Mouse (Mus musculus) splenic B cell, adult 2 months (primary cell): ENCODE measurements around the gene Xrcc5.

ENCODE experiments used
- DNase-seq: peaks from one replicate; pipeline ENCODE4 v3.0.0-alpha.2; 2011; ENCODE audit warnings: low read depth, low spot score
- H3K27me3 ChIP-seq: 2 replicates; pipeline ENCODE4 v1.6.1; 2012; ENCODE audit warnings: mild to moderate bottlenecking, low read length, moderate library complexity, mixed read lengths; ENCODE audit not compliant: control insufficient read depth, poor library complexity, insufficient read depth, severe bottlenecking
- H3K36me3 ChIP-seq: 2 replicates; pipeline ENCODE4 v1.6.1; 2012; ENCODE audit warnings: mild to moderate bottlenecking, low read length, moderate library complexity, mixed read lengths; ENCODE audit not compliant: control insufficient read depth, poor library complexity, insufficient read depth, severe bottlenecking

Gene Xrcc5

GRCm38 (mm10) chr1:72306241-72306640, 980 bp upstream of the Xrcc5 start:
- no peaks in the 10 kb centered on the region for H3K27me3 ChIP-seq
- DNase-seq: no peak
- H3K36me3 ChIP-seq: no peaks in the 10 kb centered on the region; the same call in 1 of the 2 replicates

- peak; percentile 72 for DNase-seq
- Histone ChIP-seq H3K27me3 (no peaks in the 10 kb centered on the region), H3K36me3 (no peaks in the 10 kb centered on the region; the same call in 1 of the 2 replicates)
Measured at GRCm38 (mm10) chr1:72306679-72307181, 491 bp upstream of the Xrcc5 start.

GRCm38 (mm10) chr1:72308919-72309318, 1.7 kb downstream of the Xrcc5 start:
- no peaks in the 10 kb centered on the region for H3K27me3 ChIP-seq
- H3K36me3 ChIP-seq: peaks cover 3% of the 10 kb centered on the region; the same call in 1 of the 2 replicates
- DNase-seq: no peak

- no peaks in the 10 kb centered on the region for H3K27me3 ChIP-seq
- no peak for DNase-seq
- H3K36me3 ChIP-seq: peaks cover 3% of the 10 kb centered on the region; the same call in 1 of the 2 replicates
Measured at GRCm38 (mm10) chr1:72309744-72310424, 2.7 kb downstream of the Xrcc5 start.

GRCm38 (mm10) chr1:72312701-72313398, 5.6 kb downstream of the Xrcc5 start:
- Histone ChIP-seq H3K27me3 (no peaks in the 10 kb centered on the region), H3K36me3 (peaks cover 3% of the 10 kb centered on the region; the same call in 1 of the 2 replicates)
- no peak for DNase-seq

- Histone ChIP-seq H3K27me3 (no peaks in the 10 kb centered on the region), H3K36me3 (peaks cover 3% of the 10 kb centered on the region; the same call in 1 of the 2 replicates)
- DNase-seq: peak; percentile 69
Measured at GRCm38 (mm10) chr1:72313399-72314039, 6.3 kb downstream of the Xrcc5 start.

- no peak for DNase-seq
- H3K27me3 ChIP-seq: no peaks in the 10 kb centered on the region
Measured at GRCm38 (mm10) chr1:72315447-72315846, 8.2 kb downstream of the Xrcc5 start.

GRCm38 (mm10) chr1:72316409-72316808, 9.2 kb downstream of the Xrcc5 start:
- DNase-seq: no peak
- Histone ChIP-seq H3K36me3 (peaks cover 9% of the 10 kb centered on the region), H3K27me3 (no peaks in the 10 kb centered on the region)

More at GRCm38 (mm10) chr1:72315447-72315846, 8.2 kb downstream of the Xrcc5 start:
- H3K36me3 ChIP-seq: peaks cover 9% of the 10 kb centered on the region

GRCm38 (mm10) chr1:72316901-72317300, 9.7 kb downstream of the Xrcc5 start:
- peak; percentile 19 for DNase-seq
- Histone ChIP-seq H3K27me3 (no peaks in the 10 kb centered on the region), H3K36me3 (peaks cover 9% of the 10 kb centered on the region)

GRCm38 (mm10) chr1:72320759-72321158, 13.5 kb downstream of the Xrcc5 start:
- Histone ChIP-seq H3K36me3 (peaks cover 9% of the 10 kb centered on the region), H3K27me3 (no peaks in the 10 kb centered on the region)
- no peak for DNase-seq

GRCm38 (mm10) chr1:72323248-72323647, 16.0 kb downstream of the Xrcc5 start:
- Histone ChIP-seq H3K36me3 (peaks cover 14% of the 10 kb centered on the region), H3K27me3 (no peaks in the 10 kb centered on the region)
- no peak for DNase-seq

GRCm38 (mm10) chr1:72326162-72326821, 19.1 kb downstream of the Xrcc5 start:
- Histone ChIP-seq H3K36me3 (peaks cover 16% of the 10 kb centered on the region; the same call in 1 of the 2 replicates), H3K27me3 (no peaks in the 10 kb centered on the region)
- no peak for DNase-seq

- H3K36me3 ChIP-seq: peaks cover 10% of the 10 kb centered on the region; the same call in 1 of the 2 replicates
- DNase-seq: no peak
- no peaks in the 10 kb centered on the region for H3K27me3 ChIP-seq
Measured at GRCm38 (mm10) chr1:72334807-72335206, 27.6 kb downstream of the Xrcc5 start.

GRCm38 (mm10) chr1:72336780-72337179, 29.6 kb downstream of the Xrcc5 start:
- peaks cover 10% of the 10 kb centered on the region; the same call in 1 of the 2 replicates for H3K36me3 ChIP-seq
- no peaks in the 10 kb centered on the region for H3K27me3 ChIP-seq
- no peak for DNase-seq
